Mouse (Mus musculus) heart, embryonic 11.5 days (tissue): ENCODE measurements around the gene B4galt1. TPM values are rescaled to one million over a fixed set of nuclear protein-coding genes. Genes with fewer than 3 reads are reported as not detected.

Source experiments
- ATAC-seq: fragments of 200-750 bp; cut with Nextera tagmentation; replicated peaks from 2 replicates; pipeline ENCODE4 v1.8.0; 2017; ENCODE audit warnings: moderate library complexity; ENCODE audit not compliant: insufficient number of reproducible peaks, low FRiP score, low TSS enrichment
- H3K27ac ChIP-seq: fragments of 300-500 bp; sonication (generic); 2 replicates; pipeline ENCODE4 v1.5.1; 2014; ENCODE audit warnings: mild to moderate bottlenecking, low read depth, low read length
- H3K27me3 ChIP-seq: fragments of 300-500 bp; sonication (generic); 2 replicates; pipeline ENCODE4 v1.6.1; 2014; ENCODE audit warnings: mild to moderate bottlenecking, low read length, mixed read lengths; ENCODE audit not compliant: control insufficient read depth, insufficient read depth
- H3K36me3 ChIP-seq: fragments of 300-500 bp; sonication (generic); 2 replicates; pipeline ENCODE4 v1.6.1; 2014; ENCODE audit warnings: mild to moderate bottlenecking, low read length, moderate library complexity, mixed read lengths; ENCODE audit not compliant: control insufficient read depth, insufficient read depth
- H3K4me1 ChIP-seq: fragments of 300-500 bp; sonication (generic); 2 replicates; pipeline ENCODE4 v1.6.1; 2014; ENCODE audit warnings: low read length; ENCODE audit not compliant: control insufficient read depth, insufficient read depth
- H3K4me2 ChIP-seq: fragments of 300-500 bp; sonication (generic); 2 replicates; pipeline ENCODE4 v1.6.1; 2014; ENCODE audit warnings: mild to moderate bottlenecking, moderate library complexity
- H3K4me3 ChIP-seq: fragments of 300-500 bp; sonication (generic); 2 replicates; pipeline ENCODE4 v1.5.1; 2014; ENCODE audit warnings: low read depth, low read length
- H3K9ac ChIP-seq: fragments of 300-500 bp; sonication (generic); 2 replicates; pipeline ENCODE4 v1.6.1; 2014; ENCODE audit warnings: mild to moderate bottlenecking, low read depth, low read length, moderate library complexity
- H3K9me3 ChIP-seq: fragments of 300-500 bp; sonication (generic); replicated peaks from 2 replicates; pipeline ENCODE4 v1.6.1; 2016; ENCODE audit warnings: low read length; ENCODE audit not compliant: control insufficient read depth
- WGBS: fragments of 180-500 bp; shearing (Covaris S2); extraction: QIAGEN DNeasy Blood & Tissue Kit; methylation state at CpG from one replicate; pipeline ENCODE4 v1.1.7; 2014; ENCODE audit not compliant: insufficient replicate concordance; 5-methylcytosine and 5-hydroxymethylcytosine counted together
- polyA plus RNA-seq: library from polyadenylated mRNA; unstranded; fragments of >200 nt; fragmentation: Nextera tagmentation; extraction: Ambion mirVana; gene quantifications from 2 replicates; pipeline ENCODE4 v1.2.1, GENCODE M21; 2014

B4galt1 gene
- polyA plus RNA-seq, 1 experiment from 2014 or later = 43.9 TPM

DNA sequence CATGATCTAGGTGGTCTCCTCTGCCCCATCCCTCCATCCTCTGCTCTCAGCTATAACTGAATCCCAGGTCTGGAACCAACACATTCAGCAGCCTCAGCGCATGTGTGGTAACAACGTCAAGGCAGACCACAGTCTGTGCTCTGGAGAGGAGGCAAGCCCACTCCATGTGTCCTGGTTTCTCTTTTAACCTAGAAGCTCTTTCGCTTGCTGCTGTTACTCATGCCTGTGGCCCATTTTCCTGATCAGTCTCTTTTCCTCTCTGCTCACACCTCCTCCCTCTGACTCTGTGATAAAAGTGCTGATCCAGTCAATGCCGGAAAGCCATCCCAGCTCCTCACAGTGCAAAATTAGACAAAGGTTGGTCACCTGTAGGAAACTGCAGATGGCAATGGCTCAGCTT, 36.2 kb upstream of the B4galt1 start:
- Histone ChIP-seq H3K4me3 (no peak overlapping the region), H3K4me1 (no peaks in the 10 kb centered on the region), H3K27me3 (no peaks in the 10 kb centered on the region), H3K27ac (no peak overlapping the region), H3K9me3 (no peaks in the 10 kb centered on the region), H3K36me3 (no peaks in the 10 kb centered on the region), H3K9ac (no peak overlapping the region), H3K4me2 (no peak overlapping the region)
- ATAC-seq = no peak
- WGBS = 69% methylated on average over 4 of the region's 4 CpGs

DNA sequence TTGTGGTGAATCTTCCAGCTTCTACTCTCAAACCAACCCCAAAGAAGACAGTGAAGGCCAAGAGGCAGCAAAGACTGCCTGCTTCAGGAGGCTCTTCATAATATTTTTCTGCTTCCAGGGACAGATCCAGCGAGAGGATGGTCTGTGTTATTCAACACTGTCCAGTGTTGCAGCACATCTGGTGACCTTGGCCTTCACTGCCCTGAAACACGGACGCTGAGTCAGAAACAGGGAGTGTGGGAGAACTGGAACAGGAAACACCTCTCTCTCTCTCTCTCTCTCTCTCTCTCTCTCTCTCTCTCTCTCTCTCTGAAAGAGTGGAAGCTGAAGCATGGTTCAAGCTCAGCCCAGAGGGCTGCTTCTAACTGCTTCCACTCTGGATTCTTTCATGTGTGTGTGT, 35.4 kb upstream of the B4galt1 start:
- WGBS = 28% methylated on average over 3 of the region's 3 CpGs
- Histone ChIP-seq H3K27ac (no peak overlapping the region), H3K4me3 (no peak overlapping the region), H3K9me3 (no peaks in the 10 kb centered on the region), H3K4me2 (no peak overlapping the region), H3K36me3 (no peaks in the 10 kb centered on the region), H3K4me1 (no peaks in the 10 kb centered on the region), H3K27me3 (no peaks in the 10 kb centered on the region), H3K9ac (no peak overlapping the region)
- no peak for ATAC-seq

DNA sequence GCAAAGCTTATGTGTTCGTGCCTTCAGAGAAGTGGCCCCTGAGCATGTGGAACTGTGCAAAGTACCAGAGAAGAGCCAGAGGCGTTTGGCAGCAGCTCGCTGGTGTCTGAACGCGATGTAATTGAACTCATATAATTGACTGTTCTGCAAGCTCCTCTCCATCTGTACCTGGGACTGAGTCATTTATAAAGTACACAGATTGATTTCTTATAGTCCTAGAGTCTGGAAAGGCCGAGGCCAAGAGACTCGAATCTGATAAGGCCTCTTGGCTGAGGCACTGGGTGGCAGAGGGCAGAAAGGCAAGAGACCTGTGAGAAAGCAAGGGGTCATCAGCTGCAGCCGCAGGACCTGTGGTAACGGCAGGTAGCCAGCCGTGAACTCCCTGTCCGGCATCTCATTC, 35.0 kb upstream of the B4galt1 start:
- H3K27me3 ChIP-seq = no peaks in the 10 kb centered on the region
- no peak overlapping the region for H3K27ac ChIP-seq
- H3K36me3 ChIP-seq = no peaks in the 10 kb centered on the region
- H3K4me3 ChIP-seq = no peak overlapping the region
- ATAC-seq = no peak
- no peaks in the 10 kb centered on the region for H3K4me1 ChIP-seq
- H3K4me2 ChIP-seq = no peak overlapping the region
- no peak overlapping the region for H3K9ac ChIP-seq
- H3K9me3 ChIP-seq = no peaks in the 10 kb centered on the region
- 74% methylated on average over 11 of the region's 11 CpGs for WGBS

DNA sequence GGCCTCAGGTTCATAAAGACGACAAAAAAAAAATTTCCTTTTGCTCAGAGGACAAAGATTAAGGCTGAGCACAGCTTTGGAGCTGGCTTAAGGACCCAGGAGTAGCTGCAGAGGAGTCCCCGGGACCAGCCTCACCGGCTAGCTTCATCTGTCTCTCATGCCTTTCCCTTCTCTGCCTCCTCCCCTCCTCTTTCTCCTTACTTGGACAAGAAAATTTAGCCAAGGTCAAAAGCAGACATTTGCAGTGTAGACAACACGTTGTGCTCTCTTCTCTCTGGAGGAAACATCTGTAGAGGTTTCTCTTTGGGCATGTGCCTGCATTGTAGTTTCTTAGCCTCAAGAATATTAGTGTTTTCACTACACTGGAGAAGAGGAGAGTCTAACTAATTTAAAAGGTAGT, 32.1 kb upstream of the B4galt1 start:
- H3K9ac ChIP-seq = no peak overlapping the region
- no peaks in the 10 kb centered on the region for H3K27me3 ChIP-seq
- no peak overlapping the region for H3K4me3 ChIP-seq
- no peak overlapping the region for H3K27ac ChIP-seq
- no peak overlapping the region for H3K4me2 ChIP-seq
- H3K36me3 ChIP-seq = no peaks in the 10 kb centered on the region
- no peak for ATAC-seq
- H3K4me1 ChIP-seq = no peaks in the 10 kb centered on the region
- WGBS = 63% methylated on average over 4 of the region's 4 CpGs
- H3K9me3 ChIP-seq = no peaks in the 10 kb centered on the region

DNA sequence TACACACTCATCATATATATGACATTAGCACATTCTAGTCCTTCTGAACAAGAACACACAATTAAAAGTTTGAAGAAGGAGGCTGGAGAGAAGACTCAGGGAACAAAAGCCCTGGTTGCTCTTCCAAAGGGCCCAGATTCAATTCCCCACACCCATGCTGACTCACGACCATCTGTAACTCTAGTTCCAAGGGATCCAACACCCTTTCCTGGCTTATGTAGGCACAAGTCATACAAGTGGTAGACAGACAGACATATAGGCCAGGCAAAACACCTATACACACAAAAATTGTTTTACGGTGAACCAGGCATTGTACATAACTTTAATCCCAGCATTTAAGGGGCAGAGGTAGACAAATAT, 31.3 kb upstream of the B4galt1 start:
- H3K4me2 ChIP-seq = no peak overlapping the region
- 74% methylated on average over 2 of the region's 2 CpGs for WGBS

DNA sequence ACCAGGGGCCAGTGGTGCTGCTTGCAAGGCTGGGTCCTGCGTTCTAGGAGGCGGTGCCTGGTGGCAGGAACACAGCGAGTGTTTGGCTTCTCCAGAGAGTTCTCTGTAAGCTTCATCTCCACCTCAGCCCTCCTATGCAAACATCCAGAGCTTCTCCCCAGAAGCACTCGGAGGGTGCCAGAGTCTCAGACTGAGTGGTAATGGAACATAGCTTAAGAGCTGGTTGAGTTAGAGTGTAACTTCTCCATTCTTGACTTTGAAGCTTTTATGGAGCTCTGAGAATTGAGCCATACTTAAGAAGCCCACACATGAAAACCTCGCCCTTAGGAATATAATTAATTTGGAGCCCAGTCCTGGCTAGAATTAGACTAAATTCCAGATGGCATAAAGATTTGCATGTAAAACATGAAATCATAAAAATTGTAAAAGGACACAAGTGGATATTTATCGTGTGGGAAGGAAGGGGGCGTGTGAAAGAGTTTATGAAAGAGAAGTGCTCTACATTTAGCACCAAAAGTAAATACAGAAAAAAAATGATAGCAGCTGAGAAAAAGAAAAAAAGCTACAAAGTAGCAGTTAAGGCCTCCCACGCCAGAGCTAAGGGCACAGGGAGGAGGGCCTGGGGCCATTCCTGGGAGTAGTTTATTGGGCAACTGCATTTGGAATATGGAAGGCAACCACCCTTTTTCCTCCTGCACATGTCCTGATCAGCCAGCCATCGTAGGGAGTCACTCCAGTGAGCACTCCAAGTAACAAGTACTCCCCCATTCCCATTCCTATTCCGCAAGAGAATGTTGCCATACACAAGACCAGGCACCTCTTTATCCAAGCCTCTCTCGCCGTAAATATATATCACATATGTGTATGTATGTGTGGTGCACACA, 30.7 kb upstream of the B4galt1 start:
- WGBS = 78% methylated on average over 12 of the region's 12 CpGs

More for the DNA sequence above, 31.3 kb upstream of the B4galt1 start:
- H3K27ac ChIP-seq = no peak overlapping the region
- H3K36me3 ChIP-seq = no peaks in the 10 kb centered on the region
- H3K9me3 ChIP-seq = no peaks in the 10 kb centered on the region
- no peak overlapping the region for H3K9ac ChIP-seq
- H3K27me3 ChIP-seq = no peaks in the 10 kb centered on the region
- ATAC-seq = no peak
- no peaks in the 10 kb centered on the region for H3K4me1 ChIP-seq
- H3K4me3 ChIP-seq = no peak overlapping the region

DNA sequence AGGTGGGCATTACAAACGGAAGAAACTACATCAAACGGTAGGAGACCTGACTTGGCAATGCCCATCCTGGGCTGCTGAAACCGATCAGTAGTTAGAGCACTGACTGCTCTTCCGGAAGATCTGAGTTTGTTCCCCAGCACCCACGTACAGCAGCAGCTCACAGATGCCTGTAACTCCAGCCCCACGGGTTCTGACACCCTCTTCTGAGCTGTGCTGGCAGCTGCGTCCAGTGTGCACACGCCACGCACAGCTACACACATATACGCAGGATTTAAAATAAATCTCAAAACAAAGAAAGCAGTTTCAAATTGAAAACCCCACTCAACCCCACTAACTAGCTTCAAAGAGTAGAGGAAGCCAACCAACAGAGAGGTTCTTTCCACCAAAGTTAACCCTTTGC, 29.4 kb upstream of the B4galt1 start:
- ATAC-seq = no peak
- WGBS = 88% methylated on average over 10 of the region's 10 CpGs
- Histone ChIP-seq H3K36me3 (no peaks in the 10 kb centered on the region), H3K4me3 (no peak overlapping the region), H3K4me1 (no peaks in the 10 kb centered on the region), H3K27ac (no peak overlapping the region), H3K9ac (no peak overlapping the region), H3K4me2 (no peak overlapping the region), H3K27me3 (no peaks in the 10 kb centered on the region), H3K9me3 (no peaks in the 10 kb centered on the region)

More for the DNA sequence above, 30.7 kb upstream of the B4galt1 start:
- no peak for ATAC-seq
- no peaks in the 10 kb centered on the region for H3K27me3 ChIP-seq
- no peak overlapping the region for H3K4me2 ChIP-seq
- no peaks in the 10 kb centered on the region for H3K9me3 ChIP-seq
- no peak overlapping the region for H3K4me3 ChIP-seq
- H3K4me1 ChIP-seq = no peaks in the 10 kb centered on the region
- no peak overlapping the region for H3K9ac ChIP-seq
- H3K36me3 ChIP-seq = no peaks in the 10 kb centered on the region
- no peak overlapping the region for H3K27ac ChIP-seq

DNA sequence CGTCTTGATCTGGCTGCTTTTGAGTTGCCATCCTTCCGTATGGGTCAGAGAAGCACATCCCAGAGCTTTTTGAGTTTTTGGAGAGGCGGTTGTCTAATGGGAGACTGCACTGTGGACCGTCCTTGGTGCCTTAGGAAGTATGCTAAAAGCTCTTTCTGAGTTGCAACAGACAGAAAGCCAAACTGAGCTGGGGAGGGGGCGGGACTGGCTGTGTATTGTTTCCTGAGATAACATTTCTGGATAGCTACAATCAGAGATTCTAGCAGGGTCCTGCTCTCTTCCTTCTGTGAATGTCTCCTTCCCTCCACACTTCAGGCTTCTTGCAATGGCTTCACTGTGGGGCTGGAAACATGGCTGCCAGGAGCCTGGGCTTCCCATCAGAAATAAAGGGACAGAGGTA, 23.7 kb upstream of the B4galt1 start:
- no peaks in the 10 kb centered on the region for H3K36me3 ChIP-seq
- peak overlapping the region; percentile 49; the same call in 1 of the 2 replicates for H3K9ac ChIP-seq

More for the DNA sequence above, 23.7 kb upstream of the B4galt1 start:
- Histone ChIP-seq H3K27ac (peak overlapping the region; percentile 18), H3K27me3 (no peaks in the 10 kb centered on the region), H3K4me1 (peaks cover 38% of the 10 kb centered on the region), H3K4me3 (no peak overlapping the region), H3K9me3 (no peaks in the 10 kb centered on the region), H3K4me2 (peak overlapping the region; percentile 42)
- WGBS = 58% methylated on average over 5 of the region's 5 CpGs
- no peak for ATAC-seq
